Mouse (Mus musculus) mammary gland, adult 2 months (tissue): ENCODE results near the gene Cbl. TPM values are rescaled to one million over a fixed set of nuclear protein-coding genes. Genes with fewer than 3 reads are reported as not detected.

Source experiments
- polyA plus RNA-seq: library from polyadenylated mRNA; depleted of rRNA; stranded (reverse); fragments of >200 nt; gene quantifications from 2 replicates; pipeline ENCODE4 v1.2.3, GENCODE M21; 2012; ENCODE audit warnings: low replicate concordance; rRNA removed

The Cbl gene
- 16.5 and 18.5 TPM in 2 replicates for polyA plus RNA-seq

DNA sequence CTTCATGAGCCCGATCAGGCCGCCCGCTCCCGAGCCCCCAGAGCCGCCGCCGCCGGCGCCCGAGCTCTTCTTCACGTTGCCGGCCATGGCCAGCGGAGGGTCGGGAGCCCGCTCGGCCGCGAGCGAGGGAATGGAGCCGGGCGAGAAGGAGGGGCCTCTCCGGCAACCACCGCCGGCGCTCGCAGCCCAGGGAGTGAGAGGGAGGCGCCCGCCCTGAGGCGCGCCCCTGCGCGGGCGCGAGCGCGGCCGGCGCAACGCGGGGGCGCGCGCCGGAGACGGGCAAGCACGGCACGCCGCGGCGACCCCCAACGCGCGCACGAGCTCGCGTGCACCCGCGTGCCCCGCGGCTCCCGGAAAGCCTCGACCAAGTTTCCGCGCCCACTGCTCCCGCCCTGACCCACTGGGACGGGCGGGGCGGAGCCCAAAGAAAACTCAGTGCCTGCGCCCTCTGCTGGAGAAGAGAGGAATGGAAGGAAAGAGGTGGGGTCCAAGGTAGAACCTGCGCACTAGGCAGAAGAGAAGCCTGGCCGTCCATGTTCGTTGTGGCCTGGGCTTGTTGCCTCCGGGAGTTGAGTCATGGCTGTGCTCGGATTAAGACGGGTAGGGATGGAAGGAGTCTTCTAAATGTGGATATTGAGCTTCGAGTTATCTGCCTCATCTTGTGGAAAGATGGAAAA is at the start of gene Cbl:
Gene Cbl (minus strand): TSS at position 248 of the 677 bp plus-strand sequence.

DNA sequence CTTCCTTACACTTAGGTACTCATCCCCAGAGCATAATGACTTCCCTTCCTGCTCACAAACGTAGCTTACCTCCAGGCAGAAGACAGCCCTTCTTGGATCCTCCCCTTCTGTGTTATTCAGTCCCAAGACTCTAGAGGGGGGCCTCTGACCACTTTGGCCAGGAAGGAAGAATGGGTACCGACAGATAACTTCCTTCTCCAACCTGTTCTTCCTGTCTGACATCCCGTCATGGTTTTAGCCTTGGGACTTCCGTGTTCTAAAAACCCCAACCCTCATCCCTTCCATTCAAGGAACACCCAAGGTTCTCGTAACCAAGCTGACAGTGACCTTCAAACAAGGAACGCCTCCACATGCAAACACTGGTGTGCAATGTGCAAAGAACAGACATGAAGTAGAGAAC is 34.6 kb upstream of the Cbl start, which contains the start of gene Nlrx1:
Gene Nlrx1 (minus strand): TSS at position 168 of the 400 bp plus-strand sequence.

DNA sequence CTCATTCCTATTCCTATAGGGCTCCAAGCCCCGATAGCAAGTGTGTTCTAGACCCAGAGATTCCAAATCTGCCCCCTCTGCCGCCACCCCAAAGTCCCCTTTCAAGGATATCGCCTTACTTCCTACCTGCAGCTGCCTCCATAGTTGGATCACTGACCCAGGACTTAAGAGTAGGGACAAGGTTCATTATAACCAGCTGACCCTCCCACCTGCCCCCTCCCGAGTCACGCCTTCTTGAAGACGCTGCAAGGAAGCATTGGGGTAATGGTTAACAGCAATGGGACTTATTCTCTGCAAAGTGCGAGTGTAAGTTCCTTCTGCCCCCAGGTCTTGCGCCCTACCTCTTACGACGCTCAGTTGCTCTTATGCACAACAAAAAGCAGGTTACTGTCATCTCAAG is 17.5 kb upstream of the Cbl start, which contains the start of gene Pdzd3:
Gene Pdzd3 (minus strand): TSS at position 158 of the 400 bp plus-strand sequence.

DNA sequence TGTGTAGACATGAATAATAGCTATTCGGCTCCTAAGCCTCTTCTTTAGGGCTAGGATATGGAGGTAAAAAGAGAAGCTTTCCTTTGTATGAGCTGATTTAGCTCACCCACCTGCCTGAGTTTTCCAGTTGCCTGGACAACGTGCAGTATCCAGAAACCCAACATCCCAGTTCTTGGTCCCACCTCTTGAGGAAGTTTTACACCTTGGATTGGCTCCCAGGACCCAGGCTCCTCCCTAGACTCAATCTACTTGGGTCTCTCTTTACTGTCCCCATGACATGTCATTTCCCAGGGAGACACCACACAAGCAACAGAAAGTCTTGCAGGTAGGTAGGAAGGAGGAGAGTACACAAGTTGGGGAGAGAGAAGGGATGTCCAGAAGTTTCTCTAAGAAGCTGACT is 6.5 kb upstream of the Cbl start, which contains the start of gene Ccdc153:
Gene Ccdc153 (plus strand): TSS at position 278 of the 400 bp plus-strand sequence.

DNA sequence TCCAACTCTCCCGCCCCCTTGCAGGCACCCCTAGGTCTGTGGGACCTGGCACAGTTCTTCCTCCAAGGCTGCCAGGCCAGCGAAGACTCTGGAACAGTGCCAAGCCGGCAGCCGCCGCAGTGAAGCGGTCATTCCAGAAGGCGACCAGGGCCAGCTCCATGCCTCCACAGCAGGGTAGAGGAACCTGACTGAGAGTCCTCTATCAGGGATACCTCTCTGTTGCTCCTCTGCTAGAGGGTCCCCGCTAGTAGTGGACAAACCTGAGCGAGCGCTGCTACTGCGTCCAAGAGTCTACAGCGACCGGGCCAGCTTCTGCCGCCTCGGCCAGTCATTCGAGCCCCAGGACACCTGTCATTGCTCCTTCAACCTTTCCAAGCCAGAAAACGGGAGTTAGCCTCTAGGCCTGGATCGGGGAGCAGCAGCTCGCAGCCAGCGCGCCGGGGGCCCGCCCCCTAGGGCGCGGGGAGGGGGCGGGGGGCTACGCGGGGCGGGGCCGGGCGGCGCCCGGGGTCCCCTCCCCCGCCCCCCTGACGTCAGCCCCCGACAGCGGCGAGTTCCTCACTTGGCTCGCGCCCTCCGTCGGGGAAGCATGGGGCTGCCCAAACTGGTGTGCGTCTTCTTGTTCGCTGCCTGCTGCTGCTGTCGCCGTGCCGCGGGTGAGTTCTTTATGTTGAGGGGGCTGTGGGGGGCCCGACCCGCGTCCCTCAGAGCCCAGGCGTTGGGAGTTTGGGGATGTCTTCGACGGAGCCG is 99.6 kb downstream of the Cbl start, which contains the start of gene Mcam:
Gene Mcam (plus strand): TSS at position 369 of the 750 bp plus-strand sequence.

DNA sequence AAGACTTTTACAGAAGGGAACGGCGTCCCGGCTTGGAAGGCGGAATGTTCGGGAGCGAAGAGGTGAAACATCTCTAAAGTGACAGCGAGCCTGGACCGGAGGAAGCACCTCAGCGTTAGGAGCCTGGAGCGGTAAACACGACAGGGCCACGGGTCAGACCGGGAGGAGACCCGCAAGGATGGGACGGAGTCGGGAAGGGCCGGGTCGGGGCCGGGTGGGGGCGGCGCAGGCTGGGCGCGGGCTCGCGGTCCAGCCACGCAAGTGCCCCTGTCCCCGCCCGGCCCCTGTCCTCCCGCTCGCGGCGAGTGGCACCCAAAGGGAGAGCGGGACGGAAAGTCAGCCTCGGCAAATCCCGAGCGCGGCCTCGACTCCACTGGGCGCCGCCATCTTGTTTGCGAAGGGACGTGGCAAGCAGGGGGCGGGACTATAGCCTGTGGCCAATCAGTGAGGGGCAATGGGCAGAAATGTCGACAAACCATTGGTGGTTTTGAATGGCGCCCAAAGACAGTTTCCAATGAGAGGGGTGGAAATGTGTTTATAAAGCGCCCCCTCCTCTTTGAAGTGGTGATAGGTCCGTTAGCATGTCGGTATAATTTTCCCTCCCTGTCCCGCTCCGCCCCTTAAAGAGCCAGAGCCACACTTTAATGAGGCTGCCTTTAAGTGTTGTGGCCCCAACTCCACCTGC is 120.6 kb downstream of the Cbl start, which contains the start of the genes Gm49380 and Rnf26:
Gene Gm49380 (minus strand): TSS at position 396 of the 685 bp plus-strand sequence.
Gene Rnf26 (minus strand): TSS at position 413 of the 685 bp plus-strand sequence.

DNA sequence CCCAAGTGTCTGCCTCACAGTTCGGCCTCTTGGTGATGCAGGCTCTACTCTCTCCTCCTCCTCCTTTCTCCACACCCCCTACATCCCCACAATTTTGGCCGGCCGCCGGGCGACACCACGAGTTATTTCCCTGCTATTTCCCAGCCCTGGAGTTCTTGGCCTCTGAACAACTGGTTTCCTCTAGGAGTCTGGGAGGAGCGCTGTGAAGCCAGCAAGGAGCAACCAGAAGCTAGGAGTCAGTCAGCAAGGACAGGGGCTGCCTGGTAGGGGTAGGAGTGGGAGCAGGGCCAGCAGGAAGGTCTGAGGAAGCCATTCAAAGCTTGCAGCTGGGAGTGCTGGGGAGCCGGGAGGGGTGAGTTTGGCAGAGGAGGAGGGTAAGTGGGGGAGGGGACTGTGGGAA is 126.7 kb downstream of the Cbl start, which contains the start of gene C1qtnf5:
Gene C1qtnf5 (plus strand): TSS at position 136 of the 400 bp plus-strand sequence.

DNA sequence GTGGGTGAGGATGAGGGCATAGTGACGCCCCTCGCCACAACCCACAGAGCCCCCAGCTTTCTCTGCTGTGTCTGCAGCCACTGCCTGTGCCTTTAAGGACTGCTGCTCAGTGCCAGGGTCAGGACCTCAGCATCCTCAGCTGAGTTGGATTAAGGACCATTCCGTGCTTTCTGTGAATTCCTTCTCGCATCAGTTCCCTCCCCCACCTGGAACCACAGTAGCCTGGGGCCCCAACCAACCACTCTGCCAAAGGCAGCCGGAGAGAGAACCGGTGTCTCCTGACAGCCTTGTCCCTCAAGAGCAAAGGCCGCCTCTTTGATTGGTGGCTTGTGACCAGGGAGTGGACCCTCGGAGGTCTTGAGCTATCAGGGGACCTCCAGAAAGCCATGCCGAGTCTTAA is 132.4 kb downstream of the Cbl start, which contains the start of gene Mfrp:
Gene Mfrp (plus strand): TSS at position 240 of the 400 bp plus-strand sequence.

Other genes starting within 250 kb of the Cbl start
- 359 and 388 TPM in 2 replicates for gene Thy1, start 190.7 kb downstream of the Cbl start, polyA plus RNA-seq
- 7.0 and 24.7 TPM in 2 replicates for gene Usp2, start 167.0 kb downstream of the Cbl start, polyA plus RNA-seq
- 0.14 TPM in 1 of 2 replicates, not detected in the other for gene Mfrp, start 132.3 kb downstream of the Cbl start, polyA plus RNA-seq
- 24.0 and 37.0 TPM in 2 replicates for gene C1qtnf5, start 126.8 kb downstream of the Cbl start, polyA plus RNA-seq
- gene Gm49380, start 120.5 kb downstream of the Cbl start, polyA plus RNA-seq = 0.11 and 0.96 TPM in 2 replicates
- gene Rnf26, start 120.5 kb downstream of the Cbl start, polyA plus RNA-seq = 28.7 and 45.0 TPM in 2 replicates
- gene Mcam, start 99.6 kb downstream of the Cbl start, polyA plus RNA-seq = 88.8 and 131 TPM in 2 replicates
- not detected in 2 replicates for gene Ccdc153, start 6.6 kb upstream of the Cbl start, polyA plus RNA-seq
- 0.18 and 0.29 TPM in 2 replicates for gene Pdzd3, start 17.4 kb upstream of the Cbl start, polyA plus RNA-seq
- 23.6 and 24.3 TPM in 2 replicates for gene Nlrx1, start 34.5 kb upstream of the Cbl start, polyA plus RNA-seq
- 4.3 and 5.5 TPM in 2 replicates for gene Abcg4, start 54.6 kb upstream of the Cbl start, polyA plus RNA-seq
- 25.9 and 36.6 TPM in 2 replicates for gene Hinfp, start 71.6 kb upstream of the Cbl start, polyA plus RNA-seq
- gene C2cd2l, start 86.2 kb upstream of the Cbl start, polyA plus RNA-seq = 59.1 and 101 TPM in 2 replicates
- gene Dpagt1, start 92.0 kb upstream of the Cbl start, polyA plus RNA-seq = 54.1 and 77.4 TPM in 2 replicates
- gene H2afx, start 100.6 kb upstream of the Cbl start, polyA plus RNA-seq = 39.0 and 130 TPM in 2 replicates
- 41.3 and 52.7 TPM in 2 replicates for gene Hmbs, start 110.2 kb upstream of the Cbl start, polyA plus RNA-seq
- 26.4 and 29.7 TPM in 2 replicates for gene Vps11, start 127.6 kb upstream of the Cbl start, polyA plus RNA-seq
- 31.4 and 39.4 TPM in 2 replicates for gene Hyou1, start 145.4 kb upstream of the Cbl start, polyA plus RNA-seq
- 34.7 and 86.3 TPM in 2 replicates for gene Slc37a4, start 162.8 kb upstream of the Cbl start, polyA plus RNA-seq
- gene Rps25, start 173.1 kb upstream of the Cbl start, polyA plus RNA-seq = 108 and 225 TPM in 2 replicates
- gene Trappc4, start 173.6 kb upstream of the Cbl start, polyA plus RNA-seq = 51.8 and 55.7 TPM in 2 replicates
- 33.4 and 39.0 TPM in 2 replicates for gene Ccdc84, start 184.5 kb upstream of the Cbl start, polyA plus RNA-seq
- 0.22 TPM in 1 of 2 replicates, not detected in the other for gene Foxr1, start 207.1 kb upstream of the Cbl start, polyA plus RNA-seq
- 20.9 and 24.8 TPM in 2 replicates for gene Upk2, start 220.9 kb upstream of the Cbl start, polyA plus RNA-seq
- 47.0 and 115 TPM in 2 replicates for gene Bcl9l, start 248.8 kb upstream of the Cbl start, polyA plus RNA-seq